Mouse (Mus musculus) bone marrow, adult 2 months (tissue): ENCODE results near the gene Rheb. TPM values are rescaled to one million over a fixed set of nuclear protein-coding genes. Genes with fewer than 3 reads are reported as not detected.

Source experiments
- H3K27ac ChIP-seq: fragments of 200-500 bp; 2 replicates; pipeline ENCODE4 v1.5.1; 2012; ENCODE audit warnings: low read depth, mild to moderate bottlenecking, control low read depth, inconsistent platforms, low read length; ENCODE audit not compliant: control insufficient read depth, poor library complexity, insufficient read depth
- H3K4me1 ChIP-seq: fragments of 200-500 bp; 2 replicates; pipeline ENCODE4 v1.6.1; 2011; ENCODE audit warnings: low read length; ENCODE audit not compliant: control insufficient read depth, insufficient read depth
- H3K4me3 ChIP-seq: fragments of 200-500 bp; replicated peaks from 2 replicates; pipeline ENCODE3; 2011; ENCODE audit warnings: mild to moderate bottlenecking, low read depth, low read length, control low read depth; ENCODE audit not compliant: control insufficient read depth
- CTCF ChIP-seq: fragments of 200-500 bp; IDR thresholded peaks from 2 replicates; pipeline ENCODE4 v1.5.1; 2011; ENCODE audit warnings: low read length, control low read depth; ENCODE audit not compliant: control insufficient read depth, insufficient read depth
- POLR2A ChIP-seq: fragments of 200-500 bp; IDR thresholded peaks from 2 replicates; pipeline ENCODE4 v1.6.1; 2011; ENCODE audit warnings: low read depth, mild to moderate bottlenecking, control low read depth, low read length, borderline replicate concordance; ENCODE audit not compliant: control insufficient read depth
- WGBS: fragments of 180-500 bp; shearing (Covaris S2); methylation state at CpG from one replicate; pipeline ENCODE4 v1.1.7; 2018; 5-methylcytosine and 5-hydroxymethylcytosine counted together
- polyA plus RNA-seq: library from polyadenylated mRNA; stranded (reverse); fragments of >200 nt; gene quantifications from 2 replicates; pipeline ENCODE4 v1.2.4, GENCODE M21; 2011; ENCODE audit warnings: low replicate concordance; ENCODE audit not compliant: missing spikeins, insufficient read depth, insufficient read length

The Rheb gene
- polyA plus RNA-seq, 1 experiment: 42.3 TPM

DNA sequence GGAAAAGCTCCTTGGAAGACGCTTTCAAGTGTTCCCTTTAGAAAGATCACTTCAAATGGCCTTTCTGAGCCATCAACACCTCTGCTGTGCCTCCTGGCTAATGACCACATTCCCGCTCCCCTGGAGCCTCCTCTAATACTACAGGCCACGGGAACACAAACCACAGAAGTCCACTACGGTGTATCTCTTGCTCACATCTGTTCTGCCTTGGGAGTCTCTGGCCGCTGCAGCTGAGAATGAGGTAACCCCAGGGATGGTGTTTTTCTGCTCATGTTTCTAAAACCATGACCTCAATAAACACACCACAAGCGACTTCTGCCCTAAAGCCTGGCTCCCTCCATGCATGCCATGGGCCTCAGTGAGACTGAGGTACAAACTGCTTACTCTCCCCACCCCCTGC lies 30.8 kb upstream of the Rheb start:
- 74% methylated on average over 6 of the region's 6 CpGs for WGBS
- H3K27ac ChIP-seq: no peak overlapping the region
- H3K4me3 ChIP-seq: no peak overlapping the region
- no peak for TF ChIP-seq POLR2A
- no peak for TF ChIP-seq CTCF
- H3K4me1 ChIP-seq: no peaks in the 10 kb centered on the region

GRCm38 (mm10) chr5:24871276-24871675 lies 28.9 kb upstream of the Rheb start:
- Histone ChIP-seq H3K4me3 (no peak overlapping the region), H3K4me1 (no peaks in the 10 kb centered on the region), H3K27ac (no peak overlapping the region)
- 91% methylated on average over 12 of the region's 12 CpGs for WGBS
- TF ChIP-seq POLR2A (no peak), CTCF (no peak)

GRCm38 (mm10) chr5:24869796-24870289 lies 27.4 kb upstream of the Rheb start:
- TF ChIP-seq POLR2A: no peak; the same call in 1 of the 2 replicates

GRCm38 (mm10) chr5:24863804-24864203 lies 21.4 kb upstream of the Rheb start:
- no peak overlapping the region for H3K27ac ChIP-seq
- 74% methylated on average over 12 of the region's 12 CpGs for WGBS
- TF ChIP-seq CTCF (no peak), POLR2A (no peak)

More at GRCm38 (mm10) chr5:24869796-24870289, 27.4 kb upstream of the Rheb start:
- no peak overlapping the region for H3K4me3 ChIP-seq
- WGBS: 81% methylated on average over 11 of the region's 11 CpGs
- no peak overlapping the region for H3K27ac ChIP-seq
- H3K4me1 ChIP-seq: no peaks in the 10 kb centered on the region

DNA sequence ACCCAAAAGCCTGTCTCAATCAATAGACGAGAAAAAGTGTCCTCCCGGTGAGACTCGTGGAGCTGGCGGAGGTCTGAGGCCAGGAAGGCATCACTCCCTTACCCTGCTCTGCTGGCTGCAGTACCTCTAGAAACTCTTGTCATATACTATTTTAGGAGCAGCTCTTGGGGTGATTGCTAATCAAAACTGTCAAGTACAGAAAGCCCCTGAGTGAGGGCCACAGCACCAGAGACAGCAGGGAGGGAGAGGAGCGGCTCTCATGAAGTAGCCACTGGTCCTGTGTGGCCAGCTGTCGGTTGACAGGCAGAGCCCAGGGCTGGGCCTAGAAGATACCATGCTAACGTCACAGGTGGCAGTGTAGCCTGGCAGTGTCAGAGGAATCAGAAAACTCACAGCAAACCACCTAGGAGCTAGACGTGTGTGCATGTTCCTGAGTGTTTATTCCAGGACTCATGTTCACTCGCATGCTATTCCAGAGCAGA lies 19.1 kb upstream of the Rheb start:
- no peak overlapping the region for H3K4me3 ChIP-seq
- H3K4me1 ChIP-seq: no peaks in the 10 kb centered on the region; the same call in 1 of the 2 replicates
- WGBS: 83% methylated on average over 9 of the region's 9 CpGs
- H3K27ac ChIP-seq: no peak overlapping the region
- TF ChIP-seq CTCF: no peak
- no peak for TF ChIP-seq POLR2A

More at GRCm38 (mm10) chr5:24863804-24864203, 21.4 kb upstream of the Rheb start:
- Histone ChIP-seq H3K4me1 (no peaks in the 10 kb centered on the region; the same call in 1 of the 2 replicates), H3K4me3 (no peak overlapping the region)

DNA sequence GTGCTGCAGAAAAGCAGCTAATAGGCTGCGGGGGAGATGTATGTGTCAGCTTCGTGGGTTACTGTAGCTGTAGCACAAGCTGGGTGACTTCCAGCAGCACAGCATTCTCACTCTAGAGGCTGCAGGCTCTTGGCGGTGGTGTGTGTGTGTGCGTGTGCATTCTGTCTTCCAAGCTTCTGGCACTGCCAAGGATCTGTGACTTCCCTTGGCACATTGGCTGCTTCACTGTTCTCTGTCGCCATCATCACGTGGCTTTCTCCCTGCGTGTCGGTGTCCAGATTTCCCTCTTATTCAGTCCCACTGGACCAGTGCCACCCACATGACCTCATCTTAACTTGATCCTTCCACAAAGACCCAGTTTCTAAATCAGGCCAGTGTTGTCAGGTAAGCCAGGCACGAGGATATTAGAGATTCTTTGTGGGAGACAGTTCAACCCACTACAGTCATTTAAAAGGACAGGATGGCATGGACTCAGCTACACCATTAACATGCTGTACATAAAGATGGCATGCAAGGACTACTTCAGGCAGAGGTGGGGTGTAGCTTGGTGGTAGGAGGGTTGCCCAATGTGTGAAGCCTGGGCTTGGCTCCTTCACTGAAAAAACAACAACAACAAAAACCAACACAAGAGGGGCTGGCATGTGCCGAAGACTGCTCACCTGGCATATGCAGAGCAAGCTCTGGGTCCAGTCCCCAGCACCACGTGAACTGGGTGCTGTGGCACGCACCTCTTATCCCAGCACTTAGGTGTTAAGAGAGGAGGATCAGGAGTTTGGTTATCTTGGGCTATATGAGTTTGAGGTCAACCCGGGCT lies 18.4 kb upstream of the Rheb start:
- no peaks in the 10 kb centered on the region; the same call in 1 of the 2 replicates for H3K4me1 ChIP-seq
- TF ChIP-seq POLR2A (no peak), CTCF (no peak)
- H3K4me3 ChIP-seq: no peak overlapping the region
- 74% methylated on average over 13 of the region's 13 CpGs for WGBS
- H3K27ac ChIP-seq: no peak overlapping the region

- TF ChIP-seq CTCF: no peak
- no peak for TF ChIP-seq POLR2A
- Histone ChIP-seq H3K4me3 (no peak overlapping the region), H3K4me1 (peaks cover under 1% of the 10 kb centered on the region; the same call in 1 of the 2 replicates), H3K27ac (no peak overlapping the region)
- 46% methylated on average over 3 of the region's 3 CpGs for WGBS
Measured at GRCm38 (mm10) chr5:24859771-24860540, 17.5 kb upstream of the Rheb start.

DNA sequence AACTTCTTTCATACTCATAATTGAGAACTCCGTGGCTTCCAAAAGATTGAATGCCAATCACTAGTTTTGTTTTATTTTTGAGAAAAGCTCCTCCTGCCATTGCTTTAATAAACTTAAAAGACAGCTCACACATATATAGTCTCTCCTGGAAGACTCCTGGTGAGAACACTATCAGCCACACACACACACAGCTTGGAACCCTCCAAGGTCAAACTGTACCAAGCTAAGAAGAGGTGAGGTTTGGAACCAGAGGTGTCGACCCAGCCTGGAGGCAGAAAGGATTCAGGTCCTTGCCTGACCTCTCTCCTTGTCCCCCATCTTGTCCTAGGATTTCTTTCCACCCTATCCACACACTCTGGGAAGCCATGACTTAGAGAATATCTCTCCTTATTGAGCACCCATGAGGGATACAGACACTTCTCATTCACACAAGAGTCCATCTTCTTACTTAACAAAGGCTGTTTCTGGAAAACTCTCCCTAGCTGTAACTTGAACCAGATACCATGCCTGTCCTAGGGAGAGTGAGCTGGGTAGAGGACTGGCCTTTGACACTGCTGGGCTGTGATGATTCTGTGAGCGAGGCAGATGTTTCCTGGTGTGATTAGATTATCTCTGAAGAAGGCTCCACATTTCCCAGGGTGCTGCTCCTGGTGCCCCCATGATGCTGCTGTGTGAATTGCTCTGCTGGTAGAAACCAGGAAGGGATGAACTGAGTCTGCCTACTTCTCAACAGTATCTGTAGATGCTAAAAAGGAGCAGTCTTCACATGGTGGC lies 12.6 kb upstream of the Rheb start:
- TF ChIP-seq POLR2A (no peak), CTCF (no peak)
- Histone ChIP-seq H3K27ac (peak overlapping the region; percentile 31; the same call in 1 of the 2 replicates), H3K4me3 (no peak overlapping the region), H3K4me1 (peaks cover 2% of the 10 kb centered on the region; the same call in 1 of the 2 replicates)
- WGBS: 62% methylated on average over 3 of the region's 3 CpGs
